Mouse (Mus musculus): ENCODE measurements around the gene Hydin. TPM values are rescaled to one million over a fixed set of nuclear protein-coding genes. Genes with fewer than 3 reads are reported as not detected.
"Not testable (repeated sequence)": the region's sequence is repeated elsewhere in the genome, so short reads cannot be mapped to it uniquely, and the experiment has no call there.

The Hydin gene
- total and polyA plus RNA-seq, 3 experiments: 0.05 TPM; not detected in 2

DNA sequence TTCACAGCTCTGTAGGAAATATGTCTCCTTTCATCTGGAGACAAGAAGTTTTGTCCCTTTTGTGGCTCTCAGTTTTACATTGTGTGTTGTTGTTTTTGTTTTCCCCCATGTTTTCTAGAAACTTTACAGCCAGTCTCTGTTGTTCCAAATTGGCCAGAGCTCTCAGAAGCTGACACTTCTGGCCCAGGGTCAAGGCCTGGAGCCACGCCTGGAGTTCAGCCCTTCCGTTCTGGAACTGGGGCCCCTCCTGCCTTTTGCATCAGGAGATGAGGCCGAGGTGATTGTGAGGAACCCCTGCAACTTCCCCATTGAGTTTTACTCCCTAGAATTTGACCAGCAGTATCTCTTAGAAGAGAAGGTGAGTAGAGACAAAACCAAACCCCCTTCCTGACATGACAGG is 242.0 kb downstream of the Hydin start:
- no peaks in the 10 kb centered on the region for H3K36me3 ChIP-seq (replicated peaks)
- ATAC-seq (ENCODE audit: extremely low read depth, insufficient number of reproducible peaks, low FRiP score, poor library complexity, severe bottlenecking): no peak

DNA sequence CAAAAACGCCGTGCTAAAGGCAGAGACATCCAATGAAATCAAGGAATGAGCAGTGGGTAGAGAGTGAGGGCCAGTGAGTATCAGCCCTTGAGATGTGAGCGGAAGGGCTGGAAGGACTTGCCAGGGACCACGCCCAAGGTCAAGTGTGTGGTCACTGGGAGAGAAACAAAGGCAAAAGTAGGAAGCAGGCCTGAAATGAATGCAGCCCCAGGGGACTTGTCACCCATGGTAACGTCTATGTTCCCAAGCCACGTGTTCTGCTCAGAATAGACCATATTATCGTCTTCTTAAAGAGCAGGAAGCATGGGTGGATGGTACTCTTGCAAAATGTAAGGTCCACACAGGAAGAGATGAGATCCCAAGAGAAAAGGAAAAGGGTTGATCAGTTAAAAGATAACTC is 253.0 kb downstream of the Hydin start:
- Histone ChIP-seq H3K36me3 (replicated peaks) (no peaks in the 10 kb centered on the region), H3K27me3 (ENCODE audit: insufficient read depth, low read length) (no peaks in the 10 kb centered on the region), H3K9me3 (replicated peaks) (peaks cover 32% of the 10 kb centered on the region), H3K4me1 (ENCODE audit: insufficient read depth, low read depth, low read length) (no peaks in the 10 kb centered on the region), H3K4me3 (ENCODE audit: low read depth, low read length) (no peak overlapping the region)
- ATAC-seq (ENCODE audit: extremely low read depth, insufficient number of reproducible peaks, low FRiP score, poor library complexity, severe bottlenecking) (no peak), DNase-seq (ENCODE audit: low spot score) (no peak)
- TF ChIP-seq POLR2AphosphoS5 (IDR thresholded peaks at IDR 0.05; ENCODE audit: insufficient replicate concordance, low read depth, low read length) (no peak), GATA2 (IDR thresholded peaks at IDR 0.05; ENCODE audit: borderline replicate concordance, low read depth, low read length) (no peak), TAL1 (conservative IDR thresholded peaks at IDR 0.05; ENCODE audit: low read depth, low read length) (no peak), CTCF (IDR thresholded peaks at IDR 0.05; ENCODE audit: low read depth, low read length) (no peak), GATA1 (IDR thresholded peaks at IDR 0.05; ENCODE audit: borderline replicate concordance, low read length) (no peak)

More for the DNA sequence above, 242.0 kb downstream of the Hydin start:
- DNase-seq (ENCODE audit: low spot score): no peak
- peaks cover 55% of the 10 kb centered on the region for H3K9me3 ChIP-seq (replicated peaks)
- no peak for TF ChIP-seq POLR2AphosphoS5 (IDR thresholded peaks at IDR 0.05; ENCODE audit: insufficient replicate concordance, low read depth, low read length)
- no peak for TF ChIP-seq CTCF (IDR thresholded peaks at IDR 0.05; ENCODE audit: low read depth, low read length)
- TF ChIP-seq TAL1 (conservative IDR thresholded peaks at IDR 0.05; ENCODE audit: low read depth, low read length): no peak
- TF ChIP-seq GATA1 (IDR thresholded peaks at IDR 0.05; ENCODE audit: borderline replicate concordance, low read length): no peak
- no peak for TF ChIP-seq GATA2 (IDR thresholded peaks at IDR 0.05; ENCODE audit: borderline replicate concordance, low read depth, low read length)
- no peaks in the 10 kb centered on the region for H3K4me1 ChIP-seq (ENCODE audit: insufficient read depth, low read depth, low read length)
- H3K27me3 ChIP-seq (ENCODE audit: insufficient read depth, low read length): no peaks in the 10 kb centered on the region
- H3K4me3 ChIP-seq (ENCODE audit: low read depth, low read length): no peak overlapping the region

DNA sequence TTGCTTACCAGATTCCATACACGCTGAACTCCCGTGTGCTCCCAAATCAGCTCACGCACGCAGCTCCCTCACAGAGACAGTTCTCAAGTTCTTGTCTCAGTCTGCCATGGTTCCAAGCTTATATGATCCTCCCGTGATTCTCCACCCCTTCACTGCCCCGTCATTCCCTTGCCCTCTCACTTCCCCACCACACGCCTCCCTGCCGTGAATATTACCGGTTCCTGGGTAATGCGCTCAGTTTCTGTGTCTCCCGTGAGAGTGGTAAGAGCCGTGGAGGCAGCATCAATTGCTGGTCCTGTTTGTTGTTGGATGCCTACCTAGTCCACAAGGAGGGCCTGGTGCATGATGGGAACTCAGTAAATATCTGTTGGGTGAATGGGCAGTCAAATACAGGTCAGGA is 255.1 kb downstream of the Hydin start:
- ATAC-seq (ENCODE audit: extremely low read depth, insufficient number of reproducible peaks, low FRiP score, poor library complexity, severe bottlenecking) (no peak), DNase-seq (ENCODE audit: low spot score) (no peak)
- Histone ChIP-seq H3K36me3 (replicated peaks) (no peaks in the 10 kb centered on the region), H3K9me3 (replicated peaks) (peaks cover 36% of the 10 kb centered on the region), H3K4me1 (ENCODE audit: insufficient read depth, low read depth, low read length) (no peaks in the 10 kb centered on the region), H3K27me3 (ENCODE audit: insufficient read depth, low read length) (no peaks in the 10 kb centered on the region), H3K4me3 (ENCODE audit: low read depth, low read length) (no peak overlapping the region)
- TF ChIP-seq GATA1 (IDR thresholded peaks at IDR 0.05; ENCODE audit: borderline replicate concordance, low read length) (no peak), CTCF (IDR thresholded peaks at IDR 0.05; ENCODE audit: low read depth, low read length) (no peak), GATA2 (IDR thresholded peaks at IDR 0.05; ENCODE audit: borderline replicate concordance, low read depth, low read length) (no peak), TAL1 (conservative IDR thresholded peaks at IDR 0.05; ENCODE audit: low read depth, low read length) (no peak), POLR2AphosphoS5 (IDR thresholded peaks at IDR 0.05; ENCODE audit: insufficient replicate concordance, low read depth, low read length) (no peak)

DNA sequence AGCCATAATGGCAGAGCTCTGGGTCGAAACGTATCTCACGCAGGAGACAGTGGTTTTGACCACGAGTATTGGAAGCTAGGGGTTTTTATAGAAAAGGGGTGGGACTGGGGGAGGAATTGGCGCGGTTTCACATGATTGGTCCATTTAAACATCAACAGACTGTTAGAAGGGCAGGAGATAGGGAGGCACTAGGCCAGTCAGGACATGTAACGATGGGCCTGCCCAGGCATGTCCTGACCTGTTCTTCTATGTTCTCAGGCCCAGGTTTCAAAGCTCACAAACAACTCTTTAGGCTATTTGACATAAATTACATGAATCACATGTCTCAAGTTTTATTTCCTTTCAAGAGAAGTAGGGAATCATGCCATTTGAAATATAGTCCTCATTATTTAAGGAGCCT is 255.7 kb downstream of the Hydin start:
- DNase-seq (ENCODE audit: low spot score); ATAC-seq (ENCODE audit: extremely low read depth, insufficient number of reproducible peaks, low FRiP score, poor library complexity, severe bottlenecking); H3K27me3 ChIP-seq (ENCODE audit: insufficient read depth, low read length); H3K4me1 ChIP-seq (ENCODE audit: insufficient read depth, low read depth, low read length); H3K4me3 ChIP-seq (ENCODE audit: low read depth, low read length); H3K36me3 ChIP-seq (replicated peaks): not testable (repeated sequence)
- H3K9me3 ChIP-seq (replicated peaks): peaks cover 42% of the 10 kb centered on the region

DNA sequence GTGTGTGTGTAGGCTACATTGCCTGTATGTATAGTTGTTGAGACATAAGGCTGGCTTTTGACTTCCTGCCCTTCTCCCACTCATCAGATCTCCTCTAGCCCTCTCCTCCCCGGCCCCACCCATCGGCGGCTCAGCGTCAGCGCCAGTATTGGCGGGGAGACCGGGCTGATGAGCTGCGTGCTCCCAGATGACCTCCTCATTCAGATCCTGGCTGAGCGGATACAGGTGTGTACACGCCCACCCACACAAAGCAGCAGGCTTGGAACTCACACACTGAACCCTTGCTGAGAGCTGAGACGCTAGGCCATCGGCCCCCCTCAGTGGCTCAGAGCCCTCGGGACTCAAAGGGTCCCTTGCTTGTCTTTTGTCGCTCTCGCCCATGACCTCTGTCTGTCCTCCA is 256.2 kb downstream of the Hydin start:
- H3K27me3 ChIP-seq (ENCODE audit: insufficient read depth, low read length): no peaks in the 10 kb centered on the region
- TF ChIP-seq CTCF (IDR thresholded peaks at IDR 0.05; ENCODE audit: low read depth, low read length): no peak
- no peaks in the 10 kb centered on the region for H3K4me1 ChIP-seq (ENCODE audit: insufficient read depth, low read depth, low read length)
- no peaks in the 10 kb centered on the region for H3K36me3 ChIP-seq (replicated peaks)
- H3K9me3 ChIP-seq (replicated peaks): peaks cover 42% of the 10 kb centered on the region
- H3K4me3 ChIP-seq (ENCODE audit: low read depth, low read length): no peak overlapping the region
- ATAC-seq (ENCODE audit: extremely low read depth, insufficient number of reproducible peaks, low FRiP score, poor library complexity, severe bottlenecking): no peak
- no peak for DNase-seq (ENCODE audit: low spot score)

DNA sequence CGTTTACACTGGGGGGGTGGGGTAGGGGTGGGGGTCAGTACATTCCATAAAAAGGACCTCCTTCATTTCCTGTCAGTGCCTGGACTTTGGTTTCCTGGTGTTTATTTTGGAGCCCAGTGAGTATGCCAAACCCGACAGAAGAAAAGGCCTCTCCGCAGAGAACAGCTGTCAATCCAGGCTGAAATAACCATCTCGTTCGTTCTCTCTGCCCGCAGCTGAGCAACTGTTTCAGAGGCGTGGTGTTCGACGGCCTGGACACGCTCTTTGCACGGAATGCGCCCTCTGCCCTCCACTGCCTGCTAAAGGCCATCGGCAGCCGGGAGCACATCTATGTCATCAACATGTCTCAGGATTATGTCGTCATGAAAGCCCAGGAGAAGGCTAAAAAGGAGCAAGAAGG is 258.5 kb downstream of the Hydin start:
- Histone ChIP-seq H3K27me3 (ENCODE audit: insufficient read depth, low read length) (no peaks in the 10 kb centered on the region), H3K36me3 (replicated peaks) (no peaks in the 10 kb centered on the region), H3K4me1 (ENCODE audit: insufficient read depth, low read depth, low read length) (no peaks in the 10 kb centered on the region), H3K4me3 (ENCODE audit: low read depth, low read length) (no peak overlapping the region), H3K9me3 (replicated peaks) (peaks cover 45% of the 10 kb centered on the region)
- no peak for DNase-seq (ENCODE audit: low spot score)
- ATAC-seq (ENCODE audit: extremely low read depth, insufficient number of reproducible peaks, low FRiP score, poor library complexity, severe bottlenecking): no peak
- TF ChIP-seq POLR2AphosphoS5 (IDR thresholded peaks at IDR 0.05; ENCODE audit: insufficient replicate concordance, low read depth, low read length): no peak
- no peak for TF ChIP-seq TAL1 (conservative IDR thresholded peaks at IDR 0.05; ENCODE audit: low read depth, low read length)
- no peak for TF ChIP-seq CTCF (IDR thresholded peaks at IDR 0.05; ENCODE audit: low read depth, low read length)
- TF ChIP-seq GATA2 (IDR thresholded peaks at IDR 0.05; ENCODE audit: borderline replicate concordance, low read depth, low read length): no peak
- no peak for TF ChIP-seq GATA1 (IDR thresholded peaks at IDR 0.05; ENCODE audit: borderline replicate concordance, low read length)

DNA sequence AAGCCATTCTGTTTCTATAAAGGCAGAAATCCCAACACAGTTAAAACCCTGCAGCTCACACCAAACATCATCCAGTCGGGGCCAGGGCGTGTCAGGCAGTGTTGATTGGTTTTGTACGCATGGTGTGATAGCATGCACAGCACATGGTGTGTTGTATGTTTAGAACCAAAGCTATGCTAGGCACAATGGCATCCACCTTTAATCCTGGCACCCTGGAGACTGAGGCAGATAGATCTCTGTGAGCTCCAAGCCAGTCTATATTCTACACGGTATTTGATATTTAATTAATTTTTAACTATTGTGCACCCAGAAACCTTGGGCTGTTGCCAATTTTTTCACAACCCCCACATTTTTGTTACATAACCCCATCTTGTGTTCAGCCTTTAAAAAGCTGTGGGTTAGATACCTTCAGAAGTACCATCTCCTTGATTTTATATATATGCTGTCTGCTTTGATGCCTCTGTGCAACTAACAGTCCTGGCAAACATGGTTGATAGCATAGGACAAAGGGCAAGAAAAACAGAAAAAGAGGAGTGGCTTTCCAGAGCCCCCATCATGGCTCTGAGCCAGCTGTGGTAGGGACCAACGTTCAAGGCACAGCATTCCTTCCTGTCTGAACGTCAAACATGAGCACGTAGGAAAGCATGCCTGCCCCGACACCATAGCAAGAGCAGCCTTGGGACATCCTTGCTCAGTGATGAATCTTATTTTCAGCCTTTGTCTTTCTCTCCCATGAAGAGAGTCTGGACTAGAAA is 263.4 kb downstream of the Hydin start:
- Histone ChIP-seq H3K4me3 (ENCODE audit: low read depth, low read length) (no peak overlapping the region), H3K4me1 (ENCODE audit: insufficient read depth, low read depth, low read length) (no peaks in the 10 kb centered on the region), H3K27me3 (ENCODE audit: insufficient read depth, low read length) (no peaks in the 10 kb centered on the region), H3K36me3 (replicated peaks) (no peaks in the 10 kb centered on the region), H3K9me3 (replicated peaks) (peaks cover 54% of the 10 kb centered on the region)
- ATAC-seq (ENCODE audit: extremely low read depth, insufficient number of reproducible peaks, low FRiP score, poor library complexity, severe bottlenecking) (no peak), DNase-seq (ENCODE audit: low spot score) (no peak)
- no peak for TF ChIP-seq GATA1 (IDR thresholded peaks at IDR 0.05; ENCODE audit: borderline replicate concordance, low read length)
